Mouse (Mus musculus) left cerebral cortex, postnatal 10 days (tissue): ENCODE measurements at regions not wholly inside any gene's neighbourhood (a gene's known extent, or its start where the extent isn't known, plus 50 kb on each side); places are given as distances from the start of the nearest gene placed in this dataset.
A peak's percentile ranks its signal among the peaks of the same experiment; 100 is the strongest.

Experiments
- DNase-seq, 2 experiments: peaks; one replicate each; pipeline ENCODE4 v3.0.0; 2021 to 2022; ENCODE audit warnings: low spot score in 2 of 2, mixed read lengths in 1 of 2; ENCODE audit errors: extremely low spot score in 1 of 2
- intact Hi-C: fragments of 180-260 bp; cut with DNase I; formaldehyde crosslinking; loops from one replicate; pipeline ENCODE4 v1.15.1; 2025

- DNase-seq, result no peak
- intact Hi-C loops, result no loop called here
Observed at GRCm38 (mm10) chr1:76642703-76643102, 872.2 kb downstream of the Epha4 start.

GRCm38 (mm10) chr1:76644895-76645294 is 870.0 kb downstream of the Epha4 start:
- no peak for DNase-seq
- intact Hi-C loops, result no loop called here

- no peak for DNase-seq
- intact Hi-C loops, result no loop called here
Observed at GRCm38 (mm10) chr1:76654826-76655225, 860.1 kb downstream of the Epha4 start.

GRCm38 (mm10) chr1:76658228-76658627 is 856.7 kb downstream of the Epha4 start:
- intact Hi-C loops, result no loop called here

GRCm38 (mm10) chr1:76660146-76660545 is 854.7 kb downstream of the Epha4 start:
- DNase-seq, result no peak
- intact Hi-C loops, result no loop called here

More at GRCm38 (mm10) chr1:76658228-76658627, 856.7 kb downstream of the Epha4 start:
- DNase-seq, result no peak

- intact Hi-C loops, result no loop called here
- DNase-seq, result no peak
Observed at GRCm38 (mm10) chr1:76664381-76664780, 850.5 kb downstream of the Epha4 start.

GRCm38 (mm10) chr1:76676836-76677235 is 838.1 kb downstream of the Epha4 start:
- intact Hi-C loops, result no loop called here
- no peak for DNase-seq

GRCm38 (mm10) chr1:76705556-76705955 is 809.3 kb downstream of the Epha4 start:
- intact Hi-C loops, result no loop called here

GRCm38 (mm10) chr1:76717639-76718292 is 797.1 kb downstream of the Epha4 start:
- intact Hi-C loops, result no loop called here
- no peak for DNase-seq

More at GRCm38 (mm10) chr1:76705556-76705955, 809.3 kb downstream of the Epha4 start:
- no peak for DNase-seq

- intact Hi-C loops, result no loop called here
- peak in 1 of 2 experiments; percentile 10 for DNase-seq
Observed at GRCm38 (mm10) chr1:76724453-76724852, 790.4 kb downstream of the Epha4 start.

GRCm38 (mm10) chr1:76737003-76737402 is 777.9 kb downstream of the Epha4 start:
- no peak for DNase-seq
- intact Hi-C loops, result no loop called here

GRCm38 (mm10) chr1:76737663-76738062 is 777.2 kb downstream of the Epha4 start:
- no peak for DNase-seq
- intact Hi-C loops, result no loop called here

GRCm38 (mm10) chr1:76772694-76773093 is 742.2 kb downstream of the Epha4 start:
- intact Hi-C loops, result no loop called here
- DNase-seq, result no peak

GRCm38 (mm10) chr1:76786871-76787270 is 728.0 kb downstream of the Epha4 start:
- intact Hi-C loops, result no loop called here
- no peak for DNase-seq

- no peak for DNase-seq
- intact Hi-C loops, result no loop called here
Observed at GRCm38 (mm10) chr1:76793438-76793837, 721.5 kb downstream of the Epha4 start.

- DNase-seq, result no peak
- intact Hi-C loops, result no loop called here
Observed at GRCm38 (mm10) chr1:76819906-76820305, 695.0 kb downstream of the Epha4 start.

GRCm38 (mm10) chr1:76821610-76822009 is 693.3 kb downstream of the Epha4 start:
- intact Hi-C loops, result no loop called here
- DNase-seq, result peak in 1 of 2 experiments; percentile 10

GRCm38 (mm10) chr1:76829690-76830089 is 685.2 kb downstream of the Epha4 start:
- intact Hi-C loops, result no loop called here

GRCm38 (mm10) chr1:76832311-76832710 is 682.6 kb downstream of the Epha4 start:
- DNase-seq, result no peak
- intact Hi-C loops, result no loop called here

More at GRCm38 (mm10) chr1:76829690-76830089, 685.2 kb downstream of the Epha4 start:
- no peak for DNase-seq

GRCm38 (mm10) chr1:76835028-76835683 is 679.7 kb downstream of the Epha4 start:
- intact Hi-C loops, result no loop called here
- no peak for DNase-seq
